Mouse (Mus musculus): Measurements from ENCODE around the gene Krr1. TPM values are rescaled to one million over a fixed set of nuclear protein-coding genes. Genes with fewer than 3 reads are reported as not detected.

Krr1 gene
- polyA plus RNA-seq, 1 experiment from 2014 or later, result 37.9 TPM

DNA sequence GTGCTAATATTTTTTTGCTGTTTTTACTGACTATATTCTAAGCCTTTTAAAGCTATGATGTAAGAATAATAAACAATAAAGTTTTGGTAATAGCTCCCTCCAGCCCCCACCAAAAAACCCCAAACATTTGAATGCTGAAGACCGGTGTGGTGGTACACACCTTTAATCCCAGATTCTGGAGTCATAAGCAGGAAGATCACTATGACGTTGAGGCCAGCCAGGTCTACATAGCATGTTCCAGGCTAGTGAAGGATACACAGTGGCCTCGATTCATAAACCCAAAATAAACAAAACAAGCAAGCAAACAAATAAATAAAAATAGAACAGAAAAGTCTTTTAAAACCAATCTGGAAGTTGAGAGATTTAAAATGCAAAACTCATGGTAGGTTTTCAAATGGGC is 535 bp upstream of the Krr1 start:
- TF ChIP-seq CTCF (IDR thresholded peaks at IDR 0.05), result no peak
- DNase-seq (ENCODE audit: low read depth, low spot score), result no peak
- POLR2A ChIA-PET, result no interaction called here
- peaks cover 3% of the 10 kb centered on the region for H3K27me3 ChIP-seq
- CTCF ChIA-PET, result interaction anchor here (1.4 kb wide), 1 partner anchor 24 kb away, joined by 4 read pairs; no protein-coding TSS in a partner anchor
- ATAC-seq, result no peak
- in situ Hi-C loops (cut with MboI; ENCODE audit: low pct_unique_long_range_greater_than_20kb), result no loop called here

DNA sequence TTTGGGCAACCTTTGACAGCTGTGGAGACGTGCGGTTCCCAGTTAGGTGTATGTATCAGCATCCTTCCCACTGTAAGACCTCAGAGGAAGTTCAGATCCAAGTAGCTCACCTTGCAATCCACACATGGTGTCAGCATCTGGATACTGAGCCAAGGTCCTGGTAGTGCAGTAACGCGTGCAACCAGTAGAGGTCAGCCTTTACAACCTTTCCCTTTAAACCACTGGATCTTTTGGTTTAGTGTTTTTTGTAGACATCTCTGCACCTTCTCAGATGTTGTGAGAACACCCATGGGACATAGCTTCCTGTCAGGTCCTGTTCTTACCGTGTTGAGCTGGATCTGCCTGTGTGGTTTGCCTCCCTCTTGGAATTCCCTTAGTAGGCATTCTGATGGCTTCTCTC is 5.1 kb downstream of the Krr1 start:
- H3K27me3 ChIP-seq, result no peaks in the 10 kb centered on the region
- ChIA-PET POLR2A (interaction anchor here (1.0 kb wide), 1 partner anchor 17 kb away, joined by 7 read pairs; no protein-coding TSS in a partner anchor), CTCF (interaction anchor here (1.0 to 2.1 kb wide), 9 partner anchors 9 to 825 kb away, joined by 3 to 13 read pairs (median 4); no protein-coding TSS in a partner anchor)
- in situ Hi-C loops (cut with MboI; ENCODE audit: low pct_unique_long_range_greater_than_20kb), result loop anchor here (5.0 kb wide), 3 partner anchors 125 to 825 kb away; partner anchors contain the start of genes Caps2 and Glipr1l3
- peak; percentile 66 for ATAC-seq
- TF ChIP-seq CTCF (IDR thresholded peaks at IDR 0.05), result peak; percentile 91
- no peak for DNase-seq (ENCODE audit: low read depth, low spot score)

DNA sequence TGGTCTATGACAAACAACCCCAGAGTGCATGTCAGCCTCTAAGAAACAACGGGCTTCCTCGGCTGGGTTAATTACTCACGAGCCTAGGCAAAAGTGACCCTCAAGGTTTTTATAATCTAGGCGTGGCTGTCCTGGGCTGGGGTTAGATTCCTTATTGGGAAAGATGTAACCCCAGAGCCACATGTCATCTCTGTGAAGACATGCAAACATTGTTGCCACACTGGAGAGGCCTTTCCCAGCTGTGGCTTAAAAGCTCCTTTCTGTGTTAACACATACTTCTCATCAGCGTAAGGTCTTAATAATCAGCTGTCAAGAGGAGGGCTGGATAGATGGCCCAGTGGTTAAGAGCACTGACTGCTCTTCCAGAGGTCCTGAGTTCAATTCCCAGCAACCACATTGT is 10.6 kb downstream of the Krr1 start:
- POLR2A ChIA-PET, result interaction anchor here (1.2 kb wide), 1 partner anchor 11 kb away, joined by 4 read pairs; the partner anchor contains the start of gene Krr1
- TF ChIP-seq CTCF (IDR thresholded peaks at IDR 0.05), result no peak
- no peaks in the 10 kb centered on the region for H3K27me3 ChIP-seq
- DNase-seq (ENCODE audit: low read depth, low spot score) (no peak), ATAC-seq (no peak)
- CTCF ChIA-PET, result interaction anchor here (1.3 kb wide), 1 partner anchor 123 kb away, joined by 3 read pairs; no protein-coding TSS in a partner anchor
- in situ Hi-C loops (cut with MboI; ENCODE audit: low pct_unique_long_range_greater_than_20kb), result no loop called here

- DNase-seq (ENCODE audit: low read depth, low spot score) (no peak), ATAC-seq (no peak)
- TF ChIP-seq CTCF (IDR thresholded peaks at IDR 0.05), result no peak
- CTCF ChIA-PET, result interaction anchor here (1.0 to 1.5 kb wide), 3 partner anchors 9 to 746 kb away, joined by 3 to 5 read pairs (median 5); no protein-coding TSS in a partner anchor
- in situ Hi-C loops (cut with MboI; ENCODE audit: low pct_unique_long_range_greater_than_20kb), result no loop called here
- H3K27me3 ChIP-seq, result no peaks in the 10 kb centered on the region
- POLR2A ChIA-PET, result no interaction called here
Measured at GRCm38 (mm10) chr10:111986453-111986852, 14.0 kb downstream of the Krr1 start.

- POLR2A ChIA-PET, result no interaction called here
Measured at GRCm38 (mm10) chr10:111995803-111996548, 23.5 kb downstream of the Krr1 start.

GRCm38 (mm10) chr10:111996549-111996904 is 24.1 kb downstream of the Krr1 start:
- ATAC-seq, result peak; percentile 77
- ChIA-PET POLR2A (no interaction called here), CTCF (interaction anchor here (0.7 to 1.3 kb wide), 2 partner anchors 24 to 806 kb away, joined by 3 to 4 read pairs; partner anchors contain the start of gene Krr1)
- in situ Hi-C loops (cut with MboI; ENCODE audit: low pct_unique_long_range_greater_than_20kb), result no loop called here
- no peak for TF ChIP-seq CTCF (IDR thresholded peaks at IDR 0.05)
- no peak for DNase-seq (ENCODE audit: low read depth, low spot score)
- no peaks in the 10 kb centered on the region for H3K27me3 ChIP-seq

More at GRCm38 (mm10) chr10:111995803-111996548, 23.5 kb downstream of the Krr1 start:
- no peaks in the 10 kb centered on the region for H3K27me3 ChIP-seq
- no peak for TF ChIP-seq CTCF (IDR thresholded peaks at IDR 0.05)
- no peak for ATAC-seq
- in situ Hi-C loops (cut with MboI; ENCODE audit: low pct_unique_long_range_greater_than_20kb), result no loop called here
- CTCF ChIA-PET, result interaction anchor here (1.3 to 2.7 kb wide), 2 partner anchors 18 to 23 kb away, joined by 4 to 13 read pairs; partner anchors contain the start of gene Krr1
- no peak for DNase-seq (ENCODE audit: low read depth, low spot score)

- TF ChIP-seq CTCF (IDR thresholded peaks at IDR 0.05), result no peak
- no peaks in the 10 kb centered on the region for H3K27me3 ChIP-seq
- ChIA-PET CTCF (interaction anchor here (0.7 to 1.3 kb wide), 2 partner anchors 24 to 806 kb away, joined by 3 to 4 read pairs; partner anchors contain the start of gene Krr1), POLR2A (interaction anchor here (1.2 kb wide), 1 partner anchor 491 kb away, joined by 4 read pairs; the partner anchor contains the start of gene Phlda1)
- in situ Hi-C loops (cut with MboI; ENCODE audit: low pct_unique_long_range_greater_than_20kb), result no loop called here
- ATAC-seq (peak; percentile 74), DNase-seq (ENCODE audit: low read depth, low spot score) (peak; percentile 48)
Measured at GRCm38 (mm10) chr10:111996911-111997347, 24.5 kb downstream of the Krr1 start.

DNA sequence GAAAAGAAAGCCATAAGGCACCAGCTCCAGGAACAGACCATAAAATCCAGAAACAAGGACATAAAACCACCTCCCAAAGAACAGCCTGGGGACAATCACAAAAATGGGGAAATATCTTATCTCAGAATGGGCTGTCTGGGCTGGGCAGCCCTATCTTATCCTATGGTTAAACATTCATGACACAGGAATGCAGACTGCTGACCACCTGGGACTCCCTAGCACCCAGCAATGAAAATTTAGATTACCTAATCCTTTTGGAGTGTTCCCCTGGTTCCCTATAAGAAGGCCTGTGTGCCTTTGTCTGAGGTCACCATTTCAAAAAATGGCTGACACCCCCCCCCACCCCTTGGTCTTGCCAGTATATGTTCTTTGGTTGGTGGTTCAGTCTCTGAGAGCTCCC is 25.2 kb downstream of the Krr1 start:
- ChIA-PET POLR2A (interaction anchor here (0.8 to 1.2 kb wide), 2 partner anchors 55 to 492 kb away, joined by 4 to 5 read pairs; partner anchors contain the start of gene Phlda1), CTCF (no interaction called here)
- TF ChIP-seq CTCF (IDR thresholded peaks at IDR 0.05), result no peak
- ATAC-seq, result peak; percentile 58
- no peaks in the 10 kb centered on the region for H3K27me3 ChIP-seq
- in situ Hi-C loops (cut with MboI; ENCODE audit: low pct_unique_long_range_greater_than_20kb), result no loop called here
- no peak for DNase-seq (ENCODE audit: low read depth, low spot score)

DNA sequence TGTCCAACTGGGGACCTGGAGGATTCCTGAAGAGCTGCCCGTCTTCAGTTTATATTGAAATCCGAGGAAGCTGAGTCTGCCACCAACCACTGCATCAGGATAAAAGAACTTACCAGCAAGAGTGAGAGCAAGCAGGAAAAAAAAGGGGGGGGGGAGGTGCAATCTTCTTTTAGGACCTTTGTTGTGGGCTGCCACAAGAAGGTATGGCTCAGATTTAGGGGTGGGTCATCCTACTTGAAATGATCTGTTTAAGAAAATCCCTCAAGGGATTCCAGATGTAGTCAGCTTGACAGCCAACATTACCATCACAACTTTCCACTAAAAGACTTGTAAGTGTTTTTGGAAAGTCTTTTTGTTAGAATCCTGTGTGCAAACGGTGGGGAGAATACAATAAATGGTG is 27.3 kb downstream of the Krr1 start:
- TF ChIP-seq CTCF (IDR thresholded peaks at IDR 0.05), result no peak
- ATAC-seq (no peak), DNase-seq (ENCODE audit: low read depth, low spot score) (no peak)
- in situ Hi-C loops (cut with MboI; ENCODE audit: low pct_unique_long_range_greater_than_20kb), result no loop called here
- no peaks in the 10 kb centered on the region for H3K27me3 ChIP-seq
- POLR2A ChIA-PET, result no interaction called here
- CTCF ChIA-PET, result no interaction called here

- H3K27me3 ChIP-seq, result no peaks in the 10 kb centered on the region
- TF ChIP-seq CTCF (IDR thresholded peaks at IDR 0.05), result no peak
- in situ Hi-C loops (cut with MboI; ENCODE audit: low pct_unique_long_range_greater_than_20kb), result no loop called here
- DNase-seq (ENCODE audit: low read depth, low spot score) (no peak), ATAC-seq (no peak)
- POLR2A ChIA-PET, result no interaction called here
- CTCF ChIA-PET, result no interaction called here
Measured at GRCm38 (mm10) chr10:112000568-112000967, 28.1 kb downstream of the Krr1 start.

DNA sequence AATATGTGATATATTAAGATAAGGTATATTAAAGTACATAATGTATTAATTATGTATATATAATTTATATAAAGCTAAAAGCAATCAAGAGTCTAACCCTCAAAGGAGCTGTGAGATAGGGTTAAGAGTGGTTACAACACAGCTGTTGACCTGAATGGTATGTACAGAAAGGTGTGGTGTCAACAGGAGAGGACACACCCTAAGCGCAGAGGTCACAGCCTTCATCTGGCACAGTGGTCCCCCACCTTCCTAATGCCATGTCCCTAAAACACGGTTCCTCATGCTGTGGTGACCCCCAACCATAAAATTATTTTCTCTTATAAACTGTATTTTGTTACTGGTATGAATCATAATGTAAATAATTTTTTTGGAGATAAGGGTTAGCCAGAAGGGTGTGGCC is 28.9 kb downstream of the Krr1 start:
- H3K27me3 ChIP-seq, result no peaks in the 10 kb centered on the region
- in situ Hi-C loops (cut with MboI; ENCODE audit: low pct_unique_long_range_greater_than_20kb), result no loop called here
- no peak for ATAC-seq
- ChIA-PET CTCF (no interaction called here), POLR2A (no interaction called here)
- no peak for TF ChIP-seq CTCF (IDR thresholded peaks at IDR 0.05)
- DNase-seq (ENCODE audit: low read depth, low spot score), result no peak
